Mouse (Mus musculus): ENCODE data around the gene Cgas.

DNA sequence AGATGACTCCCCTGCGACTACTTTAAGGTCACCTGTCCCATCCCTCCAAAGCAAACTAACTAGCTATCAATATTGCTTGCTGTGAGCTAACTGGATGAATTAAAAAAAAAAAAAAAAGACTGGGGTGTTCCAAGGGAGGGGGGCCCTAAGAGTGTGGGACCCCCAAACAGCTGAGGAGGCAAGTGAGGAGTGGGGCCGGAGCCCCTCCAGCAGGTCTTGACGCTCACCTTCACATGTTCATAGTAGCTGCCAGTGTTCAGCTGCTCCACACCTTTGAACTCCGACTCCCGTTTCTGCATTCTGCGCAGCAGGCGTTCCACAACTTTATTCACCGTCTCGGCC, 829 bp downstream of the Cgas start:
- no peak for TF ChIP-seq CTCF (conservative IDR thresholded peaks at IDR 0.05; ENCODE audit: low read length)
- no peak for TF ChIP-seq NANOG (IDR thresholded peaks at IDR 0.05; ENCODE audit: borderline replicate concordance, low read length)

Measured in E14TG2a.4 (cell line).